In genomic region chr9:73121735-73122134, GRCm38 (mm10) we compare ENCODE assay signal across 10 mouse cellular contexts. TPM values are rescaled to one million over a fixed set of nuclear protein-coding genes. Genes with fewer than 3 reads are reported as not detected.
DNase-seq lines count a peak whose midpoint lies in the region; ATAC-seq and TF ChIP-seq lines count a peak whose summit lies in the region.
"Had no signal": no experiment of that assay in that cellular context is flagged by ENCODE, and none has a peak within 500 bp of the region (broad histone marks: within the 10 kb centered on the region; RNA-seq: fewer than 3 reads in every experiment).

No protein-coding gene starts in this region.

- ATAC-seq in forebrain, postnatal 0 days = peak; percentile 78
- no peak for ATAC-seq in forebrain, embryonic 13.5 days
- ATAC-seq in liver, postnatal 0 days = no peak; the same call in 1 of the 2 replicates
- ATAC-seq in liver, embryonic 11.5 days (replicated peaks; ENCODE audit: low FRiP score) = no peak
- no peak for ATAC-seq in erythroid progenitor cell, adult 5-6 weeks (replicated peaks; ENCODE audit: low FRiP score, poor library complexity, severe bottlenecking)

- TF ChIP-seq EP300 in liver, postnatal 0 days (IDR thresholded peaks at IDR 0.05; ENCODE audit: low read depth) = no peak

- H3K27ac ChIP-seq in forebrain, postnatal 0 days (ENCODE audit: low read depth, low read length) = no peak overlapping the region
- no peak overlapping the region for H3K27ac ChIP-seq in forebrain, embryonic 13.5 days
- H3K27ac ChIP-seq in liver, postnatal 0 days (ENCODE audit: low read depth) = no peak overlapping the region
- H3K27ac ChIP-seq in liver, embryonic 11.5 days (ENCODE audit: low read depth, low read length) = no peak overlapping the region

- no peak overlapping the region for H3K4me2 ChIP-seq in forebrain, postnatal 0 days (ENCODE audit: low read depth)
- H3K4me2 ChIP-seq in forebrain, embryonic 13.5 days = no peak overlapping the region
- H3K4me2 ChIP-seq in liver, postnatal 0 days (ENCODE audit: low read depth, low read length) = no peak overlapping the region
- no peak overlapping the region for H3K4me2 ChIP-seq in liver, embryonic 11.5 days

- peaks cover 70% of the 10 kb centered on the region for H3K36me3 ChIP-seq in forebrain, postnatal 0 days (ENCODE audit: insufficient read depth)
- H3K36me3 ChIP-seq in forebrain, embryonic 13.5 days (ENCODE audit: poor library complexity, severe bottlenecking) = peaks cover 83% of the 10 kb centered on the region
- peaks cover 61% of the 10 kb centered on the region for H3K36me3 ChIP-seq in liver, postnatal 0 days (replicated peaks; ENCODE audit: insufficient read depth, low read length)
- H3K36me3 ChIP-seq in liver, embryonic 11.5 days (ENCODE audit: control insufficient read depth, insufficient read depth, low read length) = peaks cover 40% of the 10 kb centered on the region

- no peak overlapping the region for H3K9ac ChIP-seq in forebrain, postnatal 0 days
- H3K9ac ChIP-seq in forebrain, embryonic 13.5 days = no peak overlapping the region
- no peak overlapping the region for H3K9ac ChIP-seq in liver, postnatal 0 days (replicated peaks)
- H3K9ac ChIP-seq in liver, embryonic 11.5 days (ENCODE audit: low read depth, low read length) = no peak overlapping the region

- no peaks in the 10 kb centered on the region for H3K9me3 ChIP-seq in forebrain, postnatal 0 days (ENCODE audit: low read length)
- H3K9me3 ChIP-seq in forebrain, embryonic 13.5 days (replicated peaks) = no peaks in the 10 kb centered on the region
- H3K9me3 ChIP-seq in liver, postnatal 0 days (ENCODE audit: low read length) = no peaks in the 10 kb centered on the region
- no peaks in the 10 kb centered on the region for H3K9me3 ChIP-seq in liver, embryonic 11.5 days (ENCODE audit: control insufficient read depth, low read length)

- TF ChIP-seq CTCF in forebrain, postnatal 0 days (IDR thresholded peaks at IDR 0.05; ENCODE audit: low read depth) = peak; percentile 69
- peak; percentile 60 for TF ChIP-seq CTCF in liver, postnatal 0 days (IDR thresholded peaks at IDR 0.05; ENCODE audit: low read depth)

- peak; percentile 33 for DNase-seq in forebrain, postnatal 0 days
- DNase-seq in liver, postnatal 0 days = peak; percentile 31
- no peak for DNase-seq in liver, embryonic 11.5 days (ENCODE audit: low spot score)
- peak; percentile 77 for DNase-seq in R1 (ENCODE audit: low read depth, low spot score)
- DNase-seq in naive thymus-derived CD4-positive, alpha-beta T cell, adult 2 months (ENCODE audit: low read depth) = peak; percentile 47
- no peak for DNase-seq in urinary bladder, postnatal 10 days (ENCODE audit: low spot score)

- no peaks in the 10 kb centered on the region for H3K4me1 ChIP-seq in forebrain, postnatal 0 days (ENCODE audit: insufficient read depth)
- no peaks in the 10 kb centered on the region for H3K4me1 ChIP-seq in forebrain, embryonic 13.5 days
- H3K4me1 ChIP-seq in liver, postnatal 0 days (ENCODE audit: insufficient read depth) = peaks cover 3% of the 10 kb centered on the region; the same call in 1 of the 2 replicates
- no peaks in the 10 kb centered on the region for H3K4me1 ChIP-seq in liver, embryonic 11.5 days (replicated peaks; ENCODE audit: control insufficient read depth, insufficient read depth, low read length)

- no peaks in the 10 kb centered on the region for H3K27me3 ChIP-seq in forebrain, postnatal 0 days (ENCODE audit: insufficient read depth, low read length)
- no peaks in the 10 kb centered on the region for H3K27me3 ChIP-seq in forebrain, embryonic 13.5 days
- H3K27me3 ChIP-seq in liver, postnatal 0 days (ENCODE audit: insufficient read depth, low read length) = no peaks in the 10 kb centered on the region
- no peaks in the 10 kb centered on the region for H3K27me3 ChIP-seq in liver, embryonic 11.5 days (replicated peaks; ENCODE audit: control insufficient read depth, insufficient read depth, low read length)

- 74% methylated on average over 8 of the region's 8 CpGs for WGBS in forebrain, postnatal 0 days
- 75% methylated on average over 8 of the region's 8 CpGs for WGBS in forebrain, embryonic 13.5 days
- WGBS in liver, postnatal 0 days (ENCODE audit: insufficient replicate concordance) = 64% methylated on average over 8 of the region's 8 CpGs
- WGBS in liver, embryonic 11.5 days = 75% methylated on average over 8 of the region's 8 CpGs

- H3K4me3 ChIP-seq in forebrain, postnatal 0 days (ENCODE audit: low read depth, low read length) = no peak overlapping the region
- no peak overlapping the region for H3K4me3 ChIP-seq in forebrain, embryonic 13.5 days
- H3K4me3 ChIP-seq in liver, postnatal 0 days (ENCODE audit: low read depth, low read length) = no peak overlapping the region
- H3K4me3 ChIP-seq in liver, embryonic 11.5 days (ENCODE audit: low read depth, low read length) = no peak overlapping the region

RNA-seq across cellular contexts. Expression of gene Rsl24d1, which starts 8.5 kb away (rescaled TPM):
- 88.2 and 99.1 TPM in 2 replicates for total RNA-seq in forebrain, postnatal 0 days (2014; rRNA removed)
- polyA plus RNA-seq in forebrain, postnatal 0 days (2015; fragmentation: Nextera tagmentation; extraction: Ambion mirVana) = 115 and 119 TPM in 2 replicates
- polyA plus RNA-seq in forebrain, embryonic 13.5 days (2015; fragmentation: Nextera tagmentation; extraction: Ambion mirVana) = 133 and 137 TPM in 2 replicates
- polyA plus RNA-seq in liver, postnatal 0 days (2015; fragmentation: Nextera tagmentation; extraction: Ambion mirVana) = 39.0 and 41.4 TPM in 2 replicates
- polyA plus RNA-seq in liver, embryonic 11.5 days (2014; fragmentation: Nextera tagmentation; extraction: Ambion mirVana) = 156 and 157 TPM in 2 replicates
- total RNA-seq in erythroid progenitor cell, adult 5-6 weeks (2015; ENCODE audit: low replicate concordance) = 17.3 and 22.6 TPM in 2 replicates
- total RNA-seq in erythroid progenitor cell, adult 5-6 weeks (2017; ENCODE audit: low replicate concordance) = 24.1 and 42.3 TPM in 2 replicates

RNA-seq across cellular contexts. Expression of gene Gm20509, which starts 19.5 kb away (rescaled TPM):
- total RNA-seq in forebrain, postnatal 0 days (2014; rRNA removed) = not detected in 2 replicates
- polyA plus RNA-seq in forebrain, postnatal 0 days (2015; fragmentation: Nextera tagmentation; extraction: Ambion mirVana) = not detected in 2 replicates
- not detected in 2 replicates for polyA plus RNA-seq in forebrain, embryonic 13.5 days (2015; fragmentation: Nextera tagmentation; extraction: Ambion mirVana)
- not detected in 2 replicates for polyA plus RNA-seq in liver, postnatal 0 days (2015; fragmentation: Nextera tagmentation; extraction: Ambion mirVana)
- polyA plus RNA-seq in liver, embryonic 11.5 days (2014; fragmentation: Nextera tagmentation; extraction: Ambion mirVana) = not detected in 2 replicates
- total RNA-seq in erythroid progenitor cell, adult 5-6 weeks (2015; ENCODE audit: low replicate concordance) = not detected in 2 replicates
- not detected in 2 replicates for total RNA-seq in erythroid progenitor cell, adult 5-6 weeks (2017; ENCODE audit: low replicate concordance)
- total RNA-seq: heart, adult 18-20 months had no signal
- polyA plus RNA-seq: liver, embryonic 16.5 days had no signal

RNA-seq across cellular contexts. Expression of gene Khdc3, which starts 20.1 kb away (rescaled TPM):
- 1.1 TPM in 1 of 2 replicates, not detected in the other for total RNA-seq in forebrain, postnatal 0 days (2014; rRNA removed)
- 0.08 TPM in 1 of 2 replicates, not detected in the other for polyA plus RNA-seq in forebrain, postnatal 0 days (2015; fragmentation: Nextera tagmentation; extraction: Ambion mirVana)
- not detected in 2 replicates for polyA plus RNA-seq in forebrain, embryonic 13.5 days (2015; fragmentation: Nextera tagmentation; extraction: Ambion mirVana)
- polyA plus RNA-seq in liver, postnatal 0 days (2015; fragmentation: Nextera tagmentation; extraction: Ambion mirVana) = 0.14 TPM in 1 of 2 replicates, not detected in the other
- polyA plus RNA-seq in liver, embryonic 11.5 days (2014; fragmentation: Nextera tagmentation; extraction: Ambion mirVana) = not detected in 2 replicates
- not detected in 2 replicates for total RNA-seq in erythroid progenitor cell, adult 5-6 weeks (2015; ENCODE audit: low replicate concordance)
- total RNA-seq in erythroid progenitor cell, adult 5-6 weeks (2017; ENCODE audit: low replicate concordance) = not detected in 2 replicates

Comparison
In these comparisons a context has a peak if more than half of its experiments do, and no peak if none do; other contexts are left out.
1. DNase-seq: peak in forebrain, postnatal 0 days (single experiment), liver, postnatal 0 days (single experiment), R1 (single experiment) and naive thymus-derived CD4-positive, alpha-beta T cell, adult 2 months (single experiment); none in liver, embryonic 11.5 days (single experiment) and urinary bladder, postnatal 10 days (single experiment).